In genomic region chr6:114930038-114930591, GRCm38 (mm10) we compare ENCODE assay signal across 8 mouse cellular contexts. TPM values are rescaled to one million over a fixed set of nuclear protein-coding genes. Genes with fewer than 3 reads are reported as not detected.
DNase-seq lines count a peak whose midpoint lies in the region; ATAC-seq and TF ChIP-seq lines count a peak whose summit lies in the region.

No protein-coding gene starts in this region.

- H3K27ac ChIP-seq in hindbrain, embryonic 11.5 days (ENCODE audit: low read depth, low read length): no peak overlapping the region
- H3K27ac ChIP-seq in hindbrain, embryonic 14.5 days: no peak overlapping the region
- peak overlapping the region; percentile 44; the same call in 1 of the 2 replicates for H3K27ac ChIP-seq in intestine, embryonic 14.5 days (ENCODE audit: low read depth)
- H3K27ac ChIP-seq in liver, embryonic 15.5 days (replicated peaks): no peak overlapping the region
- peak overlapping the region; percentile 17; the same call in 1 of the 2 replicates for H3K27ac ChIP-seq in thymus, adult 2 months (ENCODE audit: control insufficient read depth, insufficient read depth, low read length)

- intact Hi-C loops in gastrocnemius, postnatal 36 days (cut with DNase I): loop anchor here (5.0 kb wide), 1 partner anchor 37 kb away; the partner anchor contains the start of gene Vgll4
- intact Hi-C loops in heart, postnatal 25 days (cut with DNase I): no loop called here

- no peak for ATAC-seq in hindbrain, embryonic 11.5 days (ENCODE audit: low FRiP score)
- ATAC-seq in hindbrain, embryonic 14.5 days (ENCODE audit: low FRiP score): no peak
- ATAC-seq in intestine, embryonic 14.5 days (replicated peaks; ENCODE audit: low FRiP score, low TSS enrichment, low read depth): peak; percentile 83
- ATAC-seq in liver, embryonic 15.5 days (ENCODE audit: insufficient read depth): no peak

- WGBS in hindbrain, embryonic 11.5 days: 63% methylated on average over 11 of the region's 11 CpGs
- WGBS in hindbrain, embryonic 14.5 days: 64% methylated on average over 11 of the region's 11 CpGs
- WGBS in intestine, embryonic 14.5 days: 29% methylated on average over 11 of the region's 11 CpGs
- 26% methylated on average over 11 of the region's 11 CpGs for WGBS in liver, embryonic 15.5 days (ENCODE audit: insufficient replicate concordance)
- WGBS in thymus, adult 2 months: 26% methylated on average over 11 of the region's 11 CpGs

- TF ChIP-seq CTCF in thymus, adult 2 months (IDR thresholded peaks at IDR 0.05; ENCODE audit: borderline replicate concordance, control insufficient read depth, extremely low read depth, insufficient read depth, low read length, poor library complexity): no peak

- no peaks in the 10 kb centered on the region for H3K27me3 ChIP-seq in hindbrain, embryonic 11.5 days (ENCODE audit: control insufficient read depth, insufficient read depth, low read length)
- H3K27me3 ChIP-seq in hindbrain, embryonic 14.5 days (ENCODE audit: control insufficient read depth, insufficient read depth, low read length): no peaks in the 10 kb centered on the region
- no peaks in the 10 kb centered on the region for H3K27me3 ChIP-seq in intestine, embryonic 14.5 days (replicated peaks; ENCODE audit: control insufficient read depth, insufficient read depth, low read length)
- H3K27me3 ChIP-seq in liver, embryonic 15.5 days: no peaks in the 10 kb centered on the region
- H3K27me3 ChIP-seq in thymus, adult 2 months (ENCODE audit: control insufficient read depth, insufficient read depth, low read length): no peaks in the 10 kb centered on the region

- no peaks in the 10 kb centered on the region for H3K36me3 ChIP-seq in hindbrain, embryonic 11.5 days (ENCODE audit: control insufficient read depth, insufficient read depth, low read length)
- H3K36me3 ChIP-seq in hindbrain, embryonic 14.5 days (replicated peaks; ENCODE audit: control insufficient read depth, insufficient read depth): no peaks in the 10 kb centered on the region
- no peaks in the 10 kb centered on the region for H3K36me3 ChIP-seq in intestine, embryonic 14.5 days (ENCODE audit: control insufficient read depth, insufficient read depth, low read length)
- no peaks in the 10 kb centered on the region for H3K36me3 ChIP-seq in liver, embryonic 15.5 days (replicated peaks)
- no peaks in the 10 kb centered on the region for H3K36me3 ChIP-seq in thymus, adult 2 months (ENCODE audit: control insufficient read depth, insufficient read depth, low read length)

- H3K4me3 ChIP-seq in hindbrain, embryonic 11.5 days (ENCODE audit: low read depth, low read length): no peak overlapping the region
- H3K4me3 ChIP-seq in hindbrain, embryonic 14.5 days (replicated peaks; ENCODE audit: low read length): no peak overlapping the region
- no peak overlapping the region for H3K4me3 ChIP-seq in intestine, embryonic 14.5 days (ENCODE audit: low read depth, low read length)
- 0 out of 2 replicates have a peak overlapping the region, but pooled peaks have one; percentile 22 for H3K4me3 ChIP-seq in liver, embryonic 15.5 days (replicated peaks)
- peak overlapping the region; percentile 27 for H3K4me3 ChIP-seq in thymus, adult 2 months (ENCODE audit: control insufficient read depth, insufficient read depth, low read length)

- H3K4me1 ChIP-seq in hindbrain, embryonic 11.5 days (replicated peaks; ENCODE audit: control insufficient read depth, insufficient read depth, low read length): no peaks in the 10 kb centered on the region
- H3K4me1 ChIP-seq in hindbrain, embryonic 14.5 days (replicated peaks; ENCODE audit: control insufficient read depth, insufficient read depth, low read length): 0 out of 2 replicates have a peak, but pooled peaks cover 7% of the 10 kb centered on the region
- H3K4me1 ChIP-seq in intestine, embryonic 14.5 days (replicated peaks; ENCODE audit: control insufficient read depth, insufficient read depth, low read length): peaks cover 10% of the 10 kb centered on the region
- H3K4me1 ChIP-seq in liver, embryonic 15.5 days (replicated peaks): peaks cover 9% of the 10 kb centered on the region; the same call in 1 of the 2 replicates
- peaks cover 22% of the 10 kb centered on the region for H3K4me1 ChIP-seq in thymus, adult 2 months (replicated peaks; ENCODE audit: control insufficient read depth, insufficient read depth, low read length)

- H3K9me3 ChIP-seq in hindbrain, embryonic 11.5 days (ENCODE audit: control insufficient read depth, low read length): no peaks in the 10 kb centered on the region
- H3K9me3 ChIP-seq in hindbrain, embryonic 14.5 days (ENCODE audit: control insufficient read depth, low read length): 0 out of 2 replicates have a peak, but pooled peaks cover 3% of the 10 kb centered on the region
- no peaks in the 10 kb centered on the region for H3K9me3 ChIP-seq in intestine, embryonic 14.5 days (ENCODE audit: control insufficient read depth, low read length)
- no peaks in the 10 kb centered on the region for H3K9me3 ChIP-seq in liver, embryonic 15.5 days (replicated peaks)

- DNase-seq in hindbrain, embryonic 11.5 days (ENCODE audit: low spot score): peak; percentile 13
- DNase-seq in hindbrain, embryonic 14.5 days (ENCODE audit: low spot score): no peak
- DNase-seq in R1 (ENCODE audit: low read depth, low spot score): peak; percentile 62
- peak; percentile 74 for DNase-seq in intestine, embryonic 14.5 days (ENCODE audit: low spot score)
- DNase-seq in thymus, adult 2 months: peak; percentile 64
- no peak for DNase-seq in gastrocnemius, postnatal 36 days
- DNase-seq in heart, postnatal 25 days (ENCODE audit: low spot score): no peak

- no peak for TF ChIP-seq POLR2A in thymus, adult 2 months (IDR thresholded peaks at IDR 0.05; ENCODE audit: control insufficient read depth, extremely low read depth, insufficient read depth, low read length, poor library complexity)

- H3K4me2 ChIP-seq in hindbrain, embryonic 11.5 days (replicated peaks; ENCODE audit: low read depth, low read length): no peak overlapping the region
- no peak overlapping the region for H3K4me2 ChIP-seq in hindbrain, embryonic 14.5 days (replicated peaks)
- peak overlapping the region; percentile 23; the same call in 1 of the 2 replicates for H3K4me2 ChIP-seq in intestine, embryonic 14.5 days (ENCODE audit: low read length)
- H3K4me2 ChIP-seq in liver, embryonic 15.5 days: peak overlapping the region; percentile 60

- H3K9ac ChIP-seq in hindbrain, embryonic 11.5 days (ENCODE audit: low read depth, low read length): no peak overlapping the region
- H3K9ac ChIP-seq in hindbrain, embryonic 14.5 days: no peak overlapping the region
- H3K9ac ChIP-seq in intestine, embryonic 14.5 days (ENCODE audit: low read length): no peak overlapping the region
- H3K9ac ChIP-seq in liver, embryonic 15.5 days: no peak overlapping the region

RNA-seq across cellular contexts. Expression of gene Vgll4, which starts 39.7 kb away (rescaled TPM):
- 58.5 and 59.3 TPM in 2 replicates for polyA plus RNA-seq in hindbrain, embryonic 11.5 days (2014; fragmentation: Nextera tagmentation; extraction: Ambion mirVana)
- polyA plus RNA-seq in hindbrain, embryonic 14.5 days (2014; fragmentation: Nextera tagmentation; extraction: Ambion mirVana): 37.9 and 38.4 TPM in 2 replicates
- 72.0 and 82.9 TPM in 2 replicates for polyA plus RNA-seq in intestine, embryonic 14.5 days (2014; fragmentation: Nextera tagmentation; extraction: Ambion mirVana)
- polyA plus RNA-seq in liver, embryonic 15.5 days (2015; fragmentation: Nextera tagmentation; extraction: Ambion mirVana): 11.2 and 11.5 TPM in 2 replicates
- 107 and 108 TPM in 2 replicates for polyA plus RNA-seq in thymus, adult 2 months (2012; rRNA removed)
- total RNA-seq in gastrocnemius, postnatal 36 days (2021): 10 to 100 TPM; 13.4 to 14.5 TPM
- total RNA-seq in heart, postnatal 25 days (2021): 10 to 100 TPM; 24.3 to 24.9 TPM

Comparison
In these comparisons a context has a peak if more than half of its experiments do, and no peak if none do; other contexts are left out.
1. DNase-seq: peak in hindbrain, embryonic 11.5 days (single experiment), R1 (single experiment), intestine, embryonic 14.5 days (single experiment) and thymus, adult 2 months (single experiment); none in hindbrain, embryonic 14.5 days (single experiment), gastrocnemius, postnatal 36 days (0 of 2) and heart, postnatal 25 days (single experiment).
2. H3K27ac ChIP-seq: peak in intestine, embryonic 14.5 days (single experiment) and thymus, adult 2 months (single experiment); none in hindbrain, embryonic 11.5 days (single experiment), hindbrain, embryonic 14.5 days (single experiment) and liver, embryonic 15.5 days (single experiment).
3. H3K4me2 ChIP-seq: peak in intestine, embryonic 14.5 days (single experiment) and liver, embryonic 15.5 days (single experiment); none in hindbrain, embryonic 11.5 days (single experiment) and hindbrain, embryonic 14.5 days (single experiment).
4. H3K4me3 ChIP-seq: peak in liver, embryonic 15.5 days (single experiment) and thymus, adult 2 months (single experiment); none in hindbrain, embryonic 11.5 days (single experiment), hindbrain, embryonic 14.5 days (single experiment) and intestine, embryonic 14.5 days (single experiment).